Mouse (Mus musculus) CH12.LX (cell line): Measurements from ENCODE around the gene Pcsk6. TPM values are rescaled to one million over a fixed set of nuclear protein-coding genes. Genes with fewer than 3 reads are reported as not detected.

Experiments
- DNase-seq: peaks from one replicate; pipeline ENCODE4 v3.0.0-alpha.2; 2013; ENCODE audit errors: extremely low read depth
- H3K27ac ChIP-seq: 2 replicates; pipeline ENCODE4 v1.5.1; 2012; ENCODE audit warnings: low read depth, mild to moderate bottlenecking, control low read depth, moderate library complexity; ENCODE audit not compliant: insufficient read depth
- H3K27me3 ChIP-seq: replicated peaks from 2 replicates; pipeline ENCODE3; 2012; ENCODE audit warnings: inconsistent platforms
- H3K36me3 ChIP-seq, 2 experiments: replicated peaks in 1 of 2; 2 replicates each; pipeline versions ENCODE3 to v1.6.1; 2012; ENCODE audit warnings: inconsistent platforms in 1 of 2, low read length in 1 of 2, mild to moderate bottlenecking in 1 of 2, mixed read lengths in 1 of 2, moderate library complexity in 1 of 2; ENCODE audit not compliant: control insufficient read depth in 1 of 2, insufficient read depth in 1 of 2
- H3K4me1 ChIP-seq, 2 experiments: 2 replicates each; pipeline ENCODE4 v1.6.1; 2012; ENCODE audit warnings: inconsistent platforms in 1 of 2, moderate library complexity in 1 of 2; ENCODE audit not compliant: insufficient read depth in 2 of 2, control insufficient read depth in 1 of 2
- H3K4me2 ChIP-seq: 2 replicates; pipeline ENCODE4 v1.6.1; 2012; ENCODE audit warnings: low read depth, mild to moderate bottlenecking, control low read depth; ENCODE audit not compliant: poor library complexity, insufficient read depth, severe bottlenecking
- H3K4me3 ChIP-seq, 3 experiments: fragments of 150-350 bp in 1 of 3; sonication (generic) in 1 of 3; replicated peaks in 1 of 3; 2 replicates each; pipeline versions ENCODE3 to v1.5.1; 2011 to 2012; ENCODE audit warnings: low read depth in 2 of 3, low read length in 2 of 3, mild to moderate bottlenecking in 2 of 3, moderate library complexity in 2 of 3, control low read depth in 1 of 3, improper control_type of control experiment in 1 of 3, inconsistent platforms in 1 of 3, mixed read lengths in 1 of 3; ENCODE audit not compliant: poor library complexity in 1 of 3
- H3K79me2 ChIP-seq: replicated peaks from 2 replicates; pipeline ENCODE4 v1.6.1; 2012; ENCODE audit warnings: mild to moderate bottlenecking, moderate library complexity; ENCODE audit not compliant: control insufficient read depth, poor library complexity, insufficient read depth, severe bottlenecking; ENCODE audit errors: extremely low read depth
- H3K9ac ChIP-seq: 2 replicates; pipeline ENCODE4 v1.6.1; 2012; ENCODE audit warnings: low read depth, mild to moderate bottlenecking, control low read depth, moderate library complexity; ENCODE audit not compliant: insufficient read depth
- H3K9me3 ChIP-seq: replicated peaks from 2 replicates; pipeline ENCODE3; 2012; ENCODE audit warnings: low read length, inconsistent platforms, mixed read lengths
- BHLHE40 ChIP-seq: IDR thresholded peaks from 2 replicates; pipeline ENCODE4 v1.6.1; 2011; ENCODE audit warnings: mild to moderate bottlenecking, low read depth, low read length, improper control_type of control experiment
- CHD2 ChIP-seq: IDR thresholded peaks from 2 replicates; pipeline ENCODE4 v1.6.1; 2011; ENCODE audit warnings: low read length, improper control_type of control experiment
- ELF1 ChIP-seq: IDR thresholded peaks from 2 replicates; pipeline ENCODE4 v1.6.1; 2014; ENCODE audit warnings: low read depth, mild to moderate bottlenecking, inconsistent platforms, low read length, improper control_type of control experiment
- EP300 ChIP-seq: IDR thresholded peaks from 2 replicates; pipeline ENCODE4 v1.6.1; 2011; ENCODE audit warnings: low read length, improper control_type of control experiment
- ETS1 ChIP-seq: conservative IDR thresholded peaks from 2 replicates; pipeline ENCODE4 v1.6.1; 2012; ENCODE audit warnings: low read depth, mild to moderate bottlenecking, inconsistent platforms, low read length, improper control_type of control experiment, moderate library complexity
- GABPA ChIP-seq: IDR thresholded peaks from 2 replicates; pipeline ENCODE4 v1.6.1; 2012; ENCODE audit warnings: low read depth, low read length, improper control_type of control experiment, inconsistent platforms; ENCODE audit not compliant: insufficient replicate concordance
- IRF4 ChIP-seq: IDR thresholded peaks from 2 replicates; pipeline ENCODE4 v1.6.1; 2014; ENCODE audit warnings: low read depth, mild to moderate bottlenecking, inconsistent platforms, low read length, improper control_type of control experiment
- JUN ChIP-seq: IDR thresholded peaks from 2 replicates; pipeline ENCODE4 v1.6.1; 2011; ENCODE audit warnings: low read depth, mild to moderate bottlenecking, low read length, improper control_type of control experiment, moderate library complexity; ENCODE audit not compliant: insufficient read depth
- MAFK ChIP-seq: IDR thresholded peaks from 2 replicates; pipeline ENCODE4 v1.6.1; 2011; ENCODE audit warnings: low read length, improper control_type of control experiment; ENCODE audit not compliant: insufficient replicate concordance
- MAX ChIP-seq: IDR thresholded peaks from 2 replicates; pipeline ENCODE4 v1.6.1; 2011; ENCODE audit warnings: low read length, improper control_type of control experiment
- MAZ ChIP-seq: IDR thresholded peaks from 2 replicates; pipeline ENCODE4 v1.6.1; 2012; ENCODE audit warnings: low read depth, mild to moderate bottlenecking, inconsistent platforms, low read length, improper control_type of control experiment, moderate library complexity
- MEF2A ChIP-seq: IDR thresholded peaks from 2 replicates; pipeline ENCODE4 v1.6.1; 2014; ENCODE audit warnings: low read depth, mild to moderate bottlenecking, inconsistent platforms, low read length, improper control_type of control experiment, borderline replicate concordance
- MXI1 ChIP-seq: IDR thresholded peaks from 2 replicates; pipeline ENCODE4 v1.6.1; 2011; ENCODE audit warnings: mild to moderate bottlenecking, low read depth, low read length, improper control_type of control experiment
- NELFE ChIP-seq: IDR thresholded peaks from 2 replicates; pipeline ENCODE4 v1.6.1; 2011; ENCODE audit warnings: low read depth, low read length, improper control_type of control experiment
- PAX5 ChIP-seq: IDR thresholded peaks from 2 replicates; pipeline ENCODE4 v1.6.1; 2012; ENCODE audit warnings: low read length, inconsistent platforms, mixed read lengths
- POLR2AphosphoS2 ChIP-seq: IDR thresholded peaks from 2 replicates; pipeline ENCODE4 v1.6.1; 2011; ENCODE audit warnings: low read depth, low read length, improper control_type of control experiment
- RAD21 ChIP-seq: IDR thresholded peaks from 2 replicates; pipeline ENCODE4 v1.6.1; 2011; ENCODE audit warnings: low read depth, mild to moderate bottlenecking, low read length, improper control_type of control experiment, moderate library complexity
- RCOR1 ChIP-seq: conservative IDR thresholded peaks from 2 replicates; pipeline ENCODE4 v1.6.1; 2012; ENCODE audit warnings: low read depth, mild to moderate bottlenecking, inconsistent platforms, low read length, improper control_type of control experiment
- SIN3A ChIP-seq: IDR thresholded peaks from 2 replicates; pipeline ENCODE4 v1.6.1; 2012; ENCODE audit warnings: low read length, improper control_type of control experiment, inconsistent platforms
- SMC3 ChIP-seq: IDR thresholded peaks from 2 replicates; pipeline ENCODE4 v1.6.1; 2011; ENCODE audit warnings: low read depth, low read length, improper control_type of control experiment
- TCF12 ChIP-seq: IDR thresholded peaks from 2 replicates; pipeline ENCODE4 v1.6.1; 2014; ENCODE audit warnings: low read depth, mild to moderate bottlenecking, inconsistent platforms, low read length, improper control_type of control experiment
- USF1 ChIP-seq: IDR thresholded peaks from 2 replicates; pipeline ENCODE4 v1.6.1; 2014; ENCODE audit warnings: low read depth, mild to moderate bottlenecking, inconsistent platforms, low read length, improper control_type of control experiment
- USF2 ChIP-seq: conservative IDR thresholded peaks from 2 replicates; pipeline ENCODE4 v1.6.1; 2011; ENCODE audit warnings: low read depth, low read length, improper control_type of control experiment
- ZC3H11A ChIP-seq: IDR thresholded peaks from 2 replicates; pipeline ENCODE4 v1.6.1; 2012; ENCODE audit warnings: low read depth, mild to moderate bottlenecking, inconsistent platforms, low read length, improper control_type of control experiment
- ZKSCAN1 ChIP-seq: IDR thresholded peaks from 2 replicates; pipeline ENCODE4 v1.6.1; 2012; ENCODE audit warnings: low read depth, inconsistent platforms, low read length, improper control_type of control experiment, borderline replicate concordance
- ZNF384 ChIP-seq: IDR thresholded peaks from 2 replicates; pipeline ENCODE4 v1.6.1; 2012; ENCODE audit warnings: low read depth, low read length, improper control_type of control experiment, inconsistent platforms
- dilution Hi-C: fragments of 300-500 bp; cut with MboI; formaldehyde crosslinking; loops from 2 replicates; pipeline ENCODE4 v1.14.3; 2020; ENCODE audit warnings: low sequenced_read_pairs; ENCODE audit not compliant: extremely low pct_unique_long_range_greater_than_20kb, extremely low pct_ligation_motif_present
- in situ Hi-C: fragments of 300-500 bp; cut with MboI; formaldehyde crosslinking; loops from 3 replicates; pipeline ENCODE4 v1.14.3; 2019; ENCODE audit warnings: low sequenced_read_pairs, low pct_ligation_motif_present, low pct_unique_long_range_greater_than_20kb, mixed read lengths
- polyA plus RNA-seq: library from polyadenylated mRNA; unstranded; fragments of >175 nt; gene quantifications from 2 replicates; pipeline ENCODE4 v1.2.1, GENCODE M21; 2012; ENCODE audit warnings: low read depth; ENCODE audit not compliant: insufficient read length
- total RNA-seq, 2 experiments: library from RNA; depleted of rRNA; stranded (reverse); fragments of 300-350 nt in 1 of 2; fragments of >200 nt in 1 of 2; gene quantifications; 2 replicates each; pipeline ENCODE4 v1.2.3; 2012 to 2014

The Pcsk6 gene
- total and polyA plus RNA-seq, 3 experiments: not detected

GRCm38 (mm10) chr7:65988249-65988648 lies 126.7 kb downstream of the Pcsk6 start:
- Histone ChIP-seq H3K27ac (no peak overlapping the region), H3K27me3 (peaks cover 77% of the 10 kb centered on the region)
- TF ChIP-seq IRF4 (no peak), ZC3H11A (no peak), NELFE (no peak), CHD2 (no peak), EP300 (no peak), MAZ (no peak)
- TF ChIP-seq, all 38 proteins: peak for 0
- H3K36me3 ChIP-seq: no peaks in the 10 kb centered on the region
- no peak overlapping the region for H3K4me3 ChIP-seq
- dilution Hi-C loops: no loop called here
- no peaks in the 10 kb centered on the region for H3K4me1 ChIP-seq
- DNase-seq: no peak
- peaks cover 15% of the 10 kb centered on the region for H3K9me3 ChIP-seq
- no peaks in the 10 kb centered on the region for H3K79me2 ChIP-seq
- H3K4me2 ChIP-seq: no peak overlapping the region
- in situ Hi-C loops: no loop called here
- no peak overlapping the region for H3K9ac ChIP-seq

- TF ChIP-seq USF1 (no peak), IRF4 (no peak), ZKSCAN1 (no peak), USF2 (no peak), MEF2A (no peak), POLR2AphosphoS2 (no peak), SIN3A (no peak), MAFK (no peak), MAX (no peak), SMC3 (no peak)
- TF ChIP-seq, all 38 proteins: peak for 0
- dilution Hi-C loops (no loop called here), in situ Hi-C loops (no loop called here)
- no peak overlapping the region for H3K4me2 ChIP-seq
- DNase-seq: no peak
- no peak overlapping the region for H3K9ac ChIP-seq
- peaks cover 77% of the 10 kb centered on the region for H3K27me3 ChIP-seq
- H3K79me2 ChIP-seq: no peaks in the 10 kb centered on the region
- H3K36me3 ChIP-seq: no peaks in the 10 kb centered on the region
- H3K9me3 ChIP-seq: peaks cover 15% of the 10 kb centered on the region
- no peak overlapping the region for H3K4me3 ChIP-seq
- no peak overlapping the region for H3K27ac ChIP-seq
- H3K4me1 ChIP-seq: no peaks in the 10 kb centered on the region
Observed at GRCm38 (mm10) chr7:65988709-65989108, 127.2 kb downstream of the Pcsk6 start.

GRCm38 (mm10) chr7:65992329-65992728 lies 130.8 kb downstream of the Pcsk6 start:
- H3K4me1 ChIP-seq: no peaks in the 10 kb centered on the region
- no peak overlapping the region for H3K9ac ChIP-seq
- in situ Hi-C loops: no loop called here
- no peaks in the 10 kb centered on the region for H3K79me2 ChIP-seq
- no peak for TF ChIP-seq ZKSCAN1
- TF ChIP-seq ELF1: no peak
- no peak for TF ChIP-seq GABPA
- TF ChIP-seq MAZ: no peak
- no peak for TF ChIP-seq ZC3H11A
- no peak for TF ChIP-seq EP300
- no peak for TF ChIP-seq USF1
- no peak for TF ChIP-seq RCOR1
- TF ChIP-seq MEF2A: no peak
- no peak for TF ChIP-seq MXI1
- no peak for TF ChIP-seq ETS1
- no peak for TF ChIP-seq BHLHE40
- TF ChIP-seq JUN: no peak
- no peak for TF ChIP-seq TCF12
- TF ChIP-seq SMC3: no peak
- TF ChIP-seq RAD21: no peak
- no peak for TF ChIP-seq ZNF384
- TF ChIP-seq PAX5: no peak
- TF ChIP-seq IRF4: no peak
- TF ChIP-seq MAX: no peak
- dilution Hi-C loops: no loop called here
- no peak overlapping the region for H3K4me3 ChIP-seq
- no peak overlapping the region for H3K27ac ChIP-seq
- H3K27me3 ChIP-seq: peaks cover 71% of the 10 kb centered on the region
- H3K4me2 ChIP-seq: no peak overlapping the region
- no peak for DNase-seq
- peaks cover 13% of the 10 kb centered on the region for H3K9me3 ChIP-seq
- no peaks in the 10 kb centered on the region for H3K36me3 ChIP-seq
